Mouse (Mus musculus): ENCODE measurements around the gene Med31.

DNA sequence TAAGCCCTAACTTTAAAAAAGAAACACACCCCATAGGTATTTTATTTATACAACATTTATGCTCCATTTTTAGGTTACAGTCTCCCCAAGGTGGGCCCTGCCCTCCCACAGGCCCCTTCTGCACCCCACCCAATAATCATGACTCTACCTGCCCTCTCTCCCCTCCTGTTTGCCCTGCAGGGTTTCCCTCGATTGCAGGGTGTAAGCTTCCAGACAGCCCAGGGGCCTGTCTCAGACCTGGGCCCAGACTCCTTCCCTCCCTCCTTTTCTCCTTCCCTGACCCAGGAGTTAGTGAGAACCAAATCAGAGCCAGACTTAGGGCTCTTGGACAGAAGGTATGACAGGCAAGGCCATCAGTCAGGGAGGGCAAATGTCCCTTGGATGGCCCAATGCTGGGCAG lies 17.6 kb upstream of the Med31 start:
- TF ChIP-seq CTCF (IDR thresholded peaks at IDR 0.05) (no peak), EP300 (IDR thresholded peaks at IDR 0.05) (no peak)
